Mouse (Mus musculus): ENCODE measurements at regions not wholly inside any gene's neighbourhood (a gene's known extent, or its start where the extent isn't known, plus 50 kb on each side); places are given as distances from the start of the nearest gene placed in this dataset.

DNA sequence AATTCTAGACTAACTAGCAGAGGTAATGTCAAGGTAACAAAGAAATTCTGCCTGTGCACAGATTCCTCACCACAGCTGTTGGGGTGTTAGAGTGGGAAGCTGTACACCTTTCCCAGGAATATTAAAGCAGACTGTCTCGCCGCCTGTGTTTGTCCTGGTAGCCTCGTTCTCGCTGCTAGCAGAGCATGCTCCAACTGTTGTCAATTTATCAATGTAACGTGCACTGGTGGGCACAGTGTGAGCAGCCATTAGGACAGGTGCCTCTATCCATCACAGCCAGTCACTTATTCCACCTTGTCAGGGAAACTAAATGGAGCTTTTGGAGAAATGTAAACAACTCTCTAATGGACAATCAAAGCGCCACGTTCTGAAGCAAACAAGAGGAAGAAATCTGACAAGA, 339.4 kb downstream of the Lmo4 start:
- peaks cover 10% of the 10 kb centered on the region for H3K4me1 ChIP-seq
- no peaks in the 10 kb centered on the region for H3K36me3 ChIP-seq
- H3K4me3 ChIP-seq = no peak overlapping the region
- no peaks in the 10 kb centered on the region for H3K27me3 ChIP-seq (ENCODE audit: insufficient read depth, poor library complexity, severe bottlenecking)
- H3K9me3 ChIP-seq = no peaks in the 10 kb centered on the region
- 75% methylated on average over 7 of the region's 7 CpGs for WGBS
- no peak overlapping the region for H3K27ac ChIP-seq
- no peak for DNase-seq (ENCODE audit: low spot score)

DNA sequence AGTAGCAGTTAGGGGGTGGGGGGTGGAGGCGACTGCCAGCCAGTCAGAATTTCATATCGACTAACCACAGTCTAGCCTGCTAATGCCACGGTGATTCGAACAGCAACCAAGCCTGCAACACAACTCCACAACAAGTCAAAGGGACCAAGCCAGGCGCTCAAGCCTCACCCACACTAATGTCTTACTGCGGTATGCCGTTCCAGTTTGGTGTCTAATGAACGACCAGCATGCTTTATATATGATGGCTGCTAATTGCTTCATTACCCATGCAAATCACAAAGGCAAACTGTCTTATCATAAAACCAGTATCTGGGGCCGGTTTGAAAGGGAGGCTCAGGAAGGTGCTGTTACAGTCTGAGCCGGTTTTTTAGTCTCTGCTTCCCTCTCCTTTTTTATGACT, 340.5 kb downstream of the Lmo4 start:
- no peaks in the 10 kb centered on the region for H3K9me3 ChIP-seq
- DNase-seq (ENCODE audit: low spot score) = no peak
- H3K36me3 ChIP-seq = no peaks in the 10 kb centered on the region
- 70% methylated on average over 10 of the region's 10 CpGs for WGBS
- H3K4me1 ChIP-seq = peaks cover 10% of the 10 kb centered on the region
- no peak overlapping the region for H3K27ac ChIP-seq
- H3K27me3 ChIP-seq (ENCODE audit: insufficient read depth, poor library complexity, severe bottlenecking) = no peaks in the 10 kb centered on the region
- no peak overlapping the region for H3K4me3 ChIP-seq

DNA sequence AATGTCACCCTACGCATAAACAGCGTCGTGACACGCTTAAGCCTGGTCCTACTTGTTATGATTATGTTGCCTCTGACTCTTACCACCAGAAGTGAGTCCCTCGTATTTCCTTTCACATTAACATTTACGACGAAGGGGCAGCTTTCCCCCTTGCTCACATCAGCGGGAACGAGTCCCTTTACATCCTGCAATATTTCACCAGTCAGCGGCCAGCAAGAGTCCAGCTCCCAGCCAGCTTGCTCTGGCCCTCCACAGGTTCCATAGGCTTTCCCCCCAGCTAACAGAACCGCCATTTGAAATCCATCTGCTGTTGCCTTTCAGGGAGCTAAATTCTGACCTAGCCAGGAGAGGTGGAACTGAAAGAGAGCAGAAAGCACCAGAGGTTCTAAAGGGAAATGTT, 342.5 kb downstream of the Lmo4 start:
- Histone ChIP-seq H3K9me3 (no peaks in the 10 kb centered on the region), H3K36me3 (no peaks in the 10 kb centered on the region), H3K27me3 (ENCODE audit: insufficient read depth, poor library complexity, severe bottlenecking) (no peaks in the 10 kb centered on the region), H3K4me1 (peaks cover 10% of the 10 kb centered on the region), H3K27ac (no peak overlapping the region), H3K4me3 (no peak overlapping the region)
- DNase-seq (ENCODE audit: low spot score) = no peak
- WGBS = 83% methylated on average over 11 of the region's 11 CpGs

DNA sequence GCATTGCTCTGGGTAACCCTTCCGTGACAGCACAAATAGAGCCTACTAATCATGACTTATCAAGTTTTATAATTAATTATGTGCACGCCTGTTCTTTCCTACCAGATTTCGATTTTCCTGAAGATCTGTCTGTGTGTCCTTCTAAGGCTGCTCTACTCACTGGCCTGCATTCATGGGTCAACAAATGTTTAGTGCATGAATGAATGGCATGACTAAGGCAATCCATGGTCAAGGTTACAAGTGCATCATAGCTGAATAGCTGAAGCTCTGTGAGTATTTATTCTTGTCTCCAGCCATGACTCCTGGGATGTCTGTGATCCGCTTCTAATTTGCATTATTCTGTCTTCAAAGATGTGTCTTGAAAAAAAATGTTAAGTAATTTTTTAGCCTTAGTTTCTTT, 343.2 kb downstream of the Lmo4 start:
- H3K36me3 ChIP-seq = no peaks in the 10 kb centered on the region
- 89% methylated on average over 4 of the region's 4 CpGs for WGBS

DNA sequence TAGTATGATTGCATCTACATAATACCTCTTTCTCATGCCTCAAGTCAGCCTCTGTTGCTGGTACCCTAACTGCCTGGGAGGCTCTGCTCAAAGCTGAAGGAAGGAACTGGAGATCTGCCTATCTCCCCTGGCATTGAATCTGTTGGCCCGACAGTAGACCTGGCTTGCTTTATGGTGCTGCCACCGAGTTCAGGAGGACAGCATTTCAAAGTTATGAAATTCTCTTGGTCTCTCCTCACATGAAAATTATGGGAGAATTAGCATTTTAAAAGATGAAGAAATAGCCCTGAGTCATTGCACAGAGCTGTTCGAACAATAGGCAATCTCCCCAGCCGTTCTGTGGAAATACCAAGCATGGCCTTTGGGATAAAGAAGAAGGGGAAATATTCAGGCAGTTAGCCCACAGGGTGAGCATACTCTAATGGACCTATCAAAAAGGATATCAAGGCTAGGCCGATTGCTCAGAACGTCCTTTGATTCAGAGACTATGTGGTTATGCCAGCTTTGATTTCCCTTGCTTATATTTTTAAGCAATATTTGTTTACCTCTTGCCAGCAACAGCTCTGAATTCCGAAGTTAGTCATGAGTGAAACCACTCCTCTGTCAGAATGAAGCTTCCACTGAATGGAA, 369.3 kb downstream of the Lmo4 start:
- Histone ChIP-seq H3K4me1 (no peaks in the 10 kb centered on the region), H3K4me3 (no peak overlapping the region), H3K9me3 (no peaks in the 10 kb centered on the region), H3K27me3 (ENCODE audit: insufficient read depth, poor library complexity, severe bottlenecking) (no peaks in the 10 kb centered on the region), H3K36me3 (no peaks in the 10 kb centered on the region), H3K27ac (no peak overlapping the region)
- no peak for DNase-seq (ENCODE audit: low spot score)
- 78% methylated on average over 7 of the region's 7 CpGs for WGBS

More for the DNA sequence above, 343.2 kb downstream of the Lmo4 start:
- peaks cover 10% of the 10 kb centered on the region for H3K4me1 ChIP-seq
- DNase-seq (ENCODE audit: low spot score) = no peak
- no peak overlapping the region for H3K27ac ChIP-seq
- H3K4me3 ChIP-seq = no peak overlapping the region
- no peaks in the 10 kb centered on the region for H3K9me3 ChIP-seq
- no peaks in the 10 kb centered on the region for H3K27me3 ChIP-seq (ENCODE audit: insufficient read depth, poor library complexity, severe bottlenecking)

DNA sequence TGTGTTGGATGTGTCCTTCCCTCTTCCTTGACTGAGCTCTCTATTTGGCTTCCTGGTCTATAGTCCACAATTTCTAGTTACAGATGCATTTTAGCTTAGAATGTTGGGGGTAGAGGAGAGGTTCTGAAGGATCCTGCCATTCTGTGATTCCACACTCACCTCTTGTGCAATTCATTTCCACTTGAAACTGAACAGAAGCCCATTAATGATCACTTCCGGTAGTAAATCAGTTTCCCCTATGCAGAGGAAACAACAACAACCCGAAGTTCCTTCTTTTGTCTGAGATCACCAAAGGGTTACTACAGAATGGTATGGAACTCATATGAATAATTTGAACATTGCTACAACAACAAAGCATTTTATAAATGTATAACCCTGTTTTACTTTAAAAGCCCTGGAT, 370.3 kb downstream of the Lmo4 start:
- Histone ChIP-seq H3K27me3 (ENCODE audit: insufficient read depth, poor library complexity, severe bottlenecking) (no peaks in the 10 kb centered on the region), H3K9me3 (no peaks in the 10 kb centered on the region), H3K4me3 (no peak overlapping the region), H3K4me1 (no peaks in the 10 kb centered on the region), H3K27ac (no peak overlapping the region), H3K36me3 (no peaks in the 10 kb centered on the region)
- WGBS = 72% methylated on average over 2 of the region's 2 CpGs
- no peak for DNase-seq (ENCODE audit: low spot score)

DNA sequence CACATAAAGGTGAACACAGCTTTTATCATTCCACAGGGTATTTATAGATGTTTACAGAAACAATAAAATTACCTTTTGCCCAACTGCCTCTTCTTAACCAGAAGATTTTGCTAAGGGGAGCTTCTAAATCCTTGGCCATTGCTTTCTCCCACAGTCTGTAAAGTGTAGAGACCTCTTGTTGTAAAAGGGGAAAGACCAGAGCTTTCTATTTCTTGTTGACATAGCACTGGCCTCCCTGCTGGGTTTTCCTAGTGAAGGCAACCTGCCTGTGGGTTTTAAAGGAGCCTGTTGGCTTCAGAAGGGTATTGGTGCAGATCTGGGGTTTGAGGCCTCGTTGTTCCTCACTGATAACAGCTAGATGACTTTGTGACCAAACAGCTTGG, 381.6 kb downstream of the Lmo4 start:
- H3K4me1 ChIP-seq = no peaks in the 10 kb centered on the region
- H3K27ac ChIP-seq = no peak overlapping the region
- H3K36me3 ChIP-seq = no peaks in the 10 kb centered on the region
- WGBS = 20% methylated on average over 1 of the region's 1 CpGs
- DNase-seq (ENCODE audit: low spot score) = no peak
- no peak overlapping the region for H3K4me3 ChIP-seq
- no peaks in the 10 kb centered on the region for H3K9me3 ChIP-seq
- H3K27me3 ChIP-seq (ENCODE audit: insufficient read depth, poor library complexity, severe bottlenecking) = no peaks in the 10 kb centered on the region

DNA sequence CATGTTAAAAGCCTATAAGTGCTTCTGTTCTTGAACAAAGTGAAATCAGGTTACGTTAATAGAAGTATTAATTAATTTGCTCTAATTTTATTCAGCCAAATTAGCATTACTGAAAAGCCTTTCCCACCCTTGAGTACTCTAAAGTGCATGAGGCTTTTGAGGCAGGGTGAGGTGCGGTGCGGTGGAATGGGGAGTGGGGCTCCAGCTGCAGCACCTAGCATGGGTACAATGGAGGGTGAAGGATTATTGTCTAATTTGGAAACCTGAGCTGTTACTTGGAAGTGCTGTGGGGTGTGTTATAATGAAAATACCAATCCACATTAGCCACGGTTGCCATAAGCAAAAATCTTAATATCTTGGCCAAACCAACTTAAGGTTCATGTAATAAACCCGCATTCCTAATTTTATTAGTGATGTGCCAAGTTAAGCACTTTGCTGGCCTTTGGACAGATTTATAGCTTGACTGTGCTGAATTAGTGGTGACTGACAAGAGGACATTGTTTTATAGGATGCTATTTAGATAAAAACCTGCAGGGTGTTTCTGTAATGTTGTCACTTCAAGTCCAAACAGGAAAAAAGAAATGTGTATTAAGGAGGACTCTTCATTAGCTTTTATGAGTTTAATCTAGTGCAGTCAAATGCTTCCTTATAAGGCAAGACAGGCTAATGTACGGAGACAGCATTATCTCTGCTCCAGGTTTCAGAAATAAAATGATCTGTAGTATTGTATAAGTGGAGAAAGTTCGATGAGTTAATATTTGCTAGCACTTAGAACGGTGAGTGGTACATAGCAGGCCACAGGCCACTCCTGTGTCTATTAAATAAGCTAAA, 382.2 kb downstream of the Lmo4 start:
- Histone ChIP-seq H3K27me3 (ENCODE audit: insufficient read depth, poor library complexity, severe bottlenecking) (no peaks in the 10 kb centered on the region), H3K9me3 (no peaks in the 10 kb centered on the region), H3K36me3 (no peaks in the 10 kb centered on the region), H3K4me1 (no peaks in the 10 kb centered on the region), H3K27ac (no peak overlapping the region), H3K4me3 (no peak overlapping the region)
- whole genome bisulfite sequencing = 83% methylated on average over 8 of the region's 8 CpGs
- no peak for DNase-seq (ENCODE audit: low spot score)

DNA sequence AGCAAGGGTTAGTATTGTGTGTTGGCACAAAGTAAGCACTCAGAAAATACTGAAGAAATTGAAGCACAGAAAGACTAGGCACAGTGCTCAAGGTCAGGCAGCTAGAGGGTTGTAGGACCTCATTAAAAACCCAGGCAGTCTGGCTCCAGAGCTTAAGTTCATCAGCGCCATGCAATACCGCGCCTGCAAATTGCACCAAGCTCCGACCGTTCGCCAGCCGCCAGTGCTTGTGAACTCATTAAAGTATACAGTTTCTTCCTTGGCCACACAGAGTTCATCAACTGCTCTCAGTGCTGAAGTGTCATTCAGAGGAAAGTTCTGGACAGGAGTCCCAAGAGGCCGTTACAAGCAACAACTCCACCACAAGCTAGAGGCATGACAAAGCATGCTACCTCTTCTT, 397.5 kb downstream of the Lmo4 start:
- Histone ChIP-seq H3K27ac (no peak overlapping the region), H3K9me3 (no peaks in the 10 kb centered on the region), H3K27me3 (ENCODE audit: insufficient read depth, poor library complexity, severe bottlenecking) (no peaks in the 10 kb centered on the region), H3K36me3 (no peaks in the 10 kb centered on the region), H3K4me1 (no peaks in the 10 kb centered on the region), H3K4me3 (no peak overlapping the region)
- DNase-seq (ENCODE audit: low spot score) = no peak
- WGBS = 85% methylated on average over 8 of the region's 8 CpGs

DNA sequence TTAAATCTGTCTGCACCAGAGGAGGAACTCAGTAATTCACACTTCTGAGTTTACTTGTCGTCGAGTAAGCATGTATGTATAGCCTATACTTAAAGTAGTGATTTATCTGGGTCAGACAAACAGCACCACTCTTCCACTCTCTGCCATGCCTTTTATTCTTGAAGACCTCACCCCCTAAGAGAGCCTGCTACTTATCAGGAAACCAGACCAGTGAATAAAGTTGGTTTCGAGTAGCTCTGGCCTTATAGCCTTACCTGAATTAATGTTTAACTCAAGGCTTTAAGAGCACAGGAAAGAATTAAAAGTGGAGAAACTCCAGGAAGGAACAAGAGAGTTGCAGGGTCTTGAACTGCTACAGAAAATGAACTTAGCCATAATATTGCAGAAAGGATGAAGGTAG, 398.1 kb downstream of the Lmo4 start:
- no peaks in the 10 kb centered on the region for H3K4me1 ChIP-seq
- no peak for DNase-seq (ENCODE audit: low spot score)
- WGBS = 83% methylated on average over 3 of the region's 3 CpGs
- no peaks in the 10 kb centered on the region for H3K36me3 ChIP-seq
- H3K27ac ChIP-seq = no peak overlapping the region
- no peaks in the 10 kb centered on the region for H3K27me3 ChIP-seq (ENCODE audit: insufficient read depth, poor library complexity, severe bottlenecking)
- H3K4me3 ChIP-seq = no peak overlapping the region
- no peaks in the 10 kb centered on the region for H3K9me3 ChIP-seq

DNA sequence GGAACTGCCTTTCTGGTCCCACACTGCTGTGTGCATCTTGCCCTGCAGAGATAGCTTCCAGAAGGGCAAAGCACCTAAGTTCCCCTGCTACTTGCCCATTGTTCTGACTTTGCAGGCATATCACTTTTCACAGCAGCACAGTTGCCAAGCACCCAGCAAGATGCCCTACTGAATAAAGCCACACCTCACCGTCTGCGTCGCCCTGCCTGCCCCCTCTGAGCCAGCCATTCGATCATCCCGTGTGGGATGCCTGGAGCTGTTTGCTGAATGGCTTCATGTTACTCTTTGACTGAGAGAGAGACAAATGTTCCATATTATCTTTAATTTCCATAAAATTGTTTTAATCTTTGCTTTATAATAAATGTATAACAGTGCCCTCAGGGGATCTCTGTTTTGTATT, 407.2 kb downstream of the Lmo4 start:
- Histone ChIP-seq H3K27ac (no peak overlapping the region), H3K4me1 (0 out of 2 replicates have a peak, but pooled peaks cover 3% of the 10 kb centered on the region), H3K27me3 (ENCODE audit: insufficient read depth, poor library complexity, severe bottlenecking) (no peaks in the 10 kb centered on the region), H3K9me3 (no peaks in the 10 kb centered on the region), H3K4me3 (no peak overlapping the region), H3K36me3 (no peaks in the 10 kb centered on the region)
- WGBS = 65% methylated on average over 5 of the region's 5 CpGs
- DNase-seq (ENCODE audit: low spot score) = no peak

DNA sequence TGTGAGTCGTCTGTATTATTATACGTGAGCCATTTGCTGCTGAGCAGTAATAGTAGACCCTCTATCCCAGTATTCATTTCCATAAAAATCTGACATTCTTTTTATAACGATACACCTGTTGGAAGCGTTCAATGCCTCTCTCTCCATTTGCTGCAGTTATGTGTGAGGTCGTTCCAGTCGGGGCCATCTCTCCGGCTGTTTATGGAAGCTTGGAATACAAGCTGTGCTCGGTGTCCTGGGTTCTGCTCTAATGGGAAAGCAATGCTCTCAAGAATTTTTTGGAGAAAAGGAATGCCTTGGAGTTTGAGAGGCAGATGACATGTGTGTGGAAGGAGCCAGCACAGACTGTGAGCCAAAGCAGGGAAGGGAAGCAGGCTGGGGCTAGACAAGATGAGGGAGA, 414.1 kb downstream of the Lmo4 start:
- no peaks in the 10 kb centered on the region for H3K36me3 ChIP-seq
- H3K9me3 ChIP-seq = no peaks in the 10 kb centered on the region
- no peak overlapping the region for H3K4me3 ChIP-seq
- H3K4me1 ChIP-seq = no peaks in the 10 kb centered on the region
- DNase-seq (ENCODE audit: low spot score) = no peak
- no peak overlapping the region for H3K27ac ChIP-seq
- H3K27me3 ChIP-seq (ENCODE audit: insufficient read depth, poor library complexity, severe bottlenecking) = no peaks in the 10 kb centered on the region
- WGBS = 84% methylated on average over 8 of the region's 8 CpGs

DNA sequence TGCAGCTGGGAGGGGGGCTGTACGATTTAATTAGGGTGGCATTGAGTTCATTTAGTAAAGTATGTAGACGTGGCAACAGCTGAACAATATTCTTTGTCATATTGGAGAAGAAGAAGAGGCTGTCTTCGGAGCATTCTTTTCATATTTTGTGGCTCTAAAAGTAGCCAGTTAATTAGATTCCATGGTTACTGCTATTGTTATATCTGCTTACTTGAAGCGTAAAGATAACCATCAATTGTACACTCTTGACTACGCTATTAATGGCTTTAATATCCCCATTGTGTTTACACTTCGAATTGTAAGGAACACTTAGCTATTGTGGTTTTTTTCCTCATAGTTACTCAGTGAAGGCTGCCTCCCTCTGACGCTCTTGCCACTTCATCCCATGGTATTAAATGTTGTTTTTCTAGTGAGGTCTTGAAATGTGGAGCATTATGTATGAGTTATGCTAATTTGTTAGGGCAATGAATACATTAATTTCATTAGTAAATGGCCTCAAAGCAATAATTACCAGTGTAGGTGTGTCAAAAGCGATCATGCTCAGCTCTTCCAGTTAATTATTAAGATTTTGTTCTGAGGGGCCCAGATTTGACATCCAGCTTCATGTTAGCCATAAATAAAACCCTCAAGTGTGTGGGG, 415.0 kb downstream of the Lmo4 start:
- 75% methylated on average over 8 of the region's 8 CpGs for WGBS
- H3K27ac ChIP-seq = no peak overlapping the region
- no peaks in the 10 kb centered on the region for H3K9me3 ChIP-seq
- no peaks in the 10 kb centered on the region for H3K27me3 ChIP-seq (ENCODE audit: insufficient read depth, poor library complexity, severe bottlenecking)
- H3K4me3 ChIP-seq = no peak overlapping the region
- H3K36me3 ChIP-seq = no peaks in the 10 kb centered on the region
- DNase-seq (ENCODE audit: low spot score) = no peak
- no peaks in the 10 kb centered on the region for H3K4me1 ChIP-seq
